Mouse (Mus musculus) midbrain, embryonic 13.5 days (tissue): ENCODE measurements around the gene Stab1. TPM values are rescaled to one million over a fixed set of nuclear protein-coding genes. Genes with fewer than 3 reads are reported as not detected.
A peak's percentile ranks its signal among the peaks of the same experiment; 100 is the strongest.

Experiments used
- ATAC-seq: fragments of 200-750 bp; cut with Nextera tagmentation; 2 replicates; pipeline ENCODE4 v1.8.0; 2017; ENCODE audit warnings: mild to moderate bottlenecking, moderate TSS enrichment, moderate library complexity
- H3K27ac ChIP-seq: fragments of 300-500 bp; sonication (generic); 2 replicates; pipeline ENCODE4 v1.5.1; 2015; ENCODE audit warnings: inconsistent platforms, mild to moderate bottlenecking, moderate library complexity
- H3K27me3 ChIP-seq: fragments of 300-500 bp; sonication (generic); 2 replicates; pipeline ENCODE4 v1.6.1; 2015; ENCODE audit warnings: mild to moderate bottlenecking, inconsistent platforms
- H3K36me3 ChIP-seq: fragments of 300-500 bp; sonication (generic); 2 replicates; pipeline ENCODE4 v1.6.1; 2015; ENCODE audit warnings: mild to moderate bottlenecking, inconsistent platforms
- H3K4me1 ChIP-seq: fragments of 300-500 bp; sonication (generic); replicated peaks from 2 replicates; pipeline ENCODE4 v1.6.1; 2015; ENCODE audit warnings: inconsistent platforms
- H3K4me2 ChIP-seq: fragments of 300-500 bp; sonication (generic); replicated peaks from 2 replicates; pipeline ENCODE4 v1.6.1; 2015; ENCODE audit warnings: moderate library complexity, mild to moderate bottlenecking, inconsistent platforms
- H3K4me3 ChIP-seq: fragments of 300-500 bp; sonication (generic); replicated peaks from 2 replicates; pipeline ENCODE4 v1.5.1; 2015; ENCODE audit warnings: mild to moderate bottlenecking, inconsistent platforms
- H3K9ac ChIP-seq: fragments of 300-500 bp; sonication (generic); replicated peaks from 2 replicates; pipeline ENCODE4 v1.6.1; 2015; ENCODE audit warnings: mild to moderate bottlenecking, inconsistent platforms
- H3K9me3 ChIP-seq: fragments of 300-500 bp; sonication (generic); 2 replicates; pipeline ENCODE4 v1.6.1; 2016; ENCODE audit warnings: mild to moderate bottlenecking, inconsistent platforms
- whole genome bisulfite sequencing: fragments of 180-500 bp; shearing (Covaris S2); methylation state at CpG from one replicate; pipeline ENCODE4 v1.1.7; 2015; 5-methylcytosine and 5-hydroxymethylcytosine counted together
- polyA plus RNA-seq: library from polyadenylated mRNA; unstranded; fragments of >200 nt; fragmentation: Nextera tagmentation; extraction: Ambion mirVana; gene quantifications from 2 replicates; pipeline ENCODE4 v1.2.1, GENCODE M21; 2015

The Stab1 gene
- polyA plus RNA-seq, 1 experiment from 2014 or later: 23.2 TPM

DNA sequence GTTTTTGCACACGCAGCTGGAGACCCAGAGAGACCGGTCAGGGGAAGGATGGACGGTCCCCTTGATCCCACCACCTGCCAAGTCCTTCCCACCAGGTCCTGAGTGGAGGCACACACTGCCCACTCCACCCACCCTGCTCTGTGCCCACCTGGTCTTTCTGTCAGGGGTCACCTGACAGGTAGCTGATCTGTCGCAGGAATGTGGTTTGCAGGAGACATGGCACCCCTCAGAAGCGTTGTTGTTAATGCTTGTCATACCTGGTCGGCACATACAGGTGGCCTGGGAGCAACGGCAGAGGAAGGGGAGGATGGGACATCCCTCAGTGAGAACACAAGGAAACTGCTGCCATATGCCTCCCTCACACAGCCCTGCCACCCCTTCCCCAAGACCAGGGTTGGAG lies 7.2 kb downstream of the Stab1 start:
- H3K9me3 ChIP-seq: no peaks in the 10 kb centered on the region
- no peak overlapping the region for H3K4me2 ChIP-seq
- 93% methylated on average over 7 of the region's 7 CpGs for WGBS

DNA sequence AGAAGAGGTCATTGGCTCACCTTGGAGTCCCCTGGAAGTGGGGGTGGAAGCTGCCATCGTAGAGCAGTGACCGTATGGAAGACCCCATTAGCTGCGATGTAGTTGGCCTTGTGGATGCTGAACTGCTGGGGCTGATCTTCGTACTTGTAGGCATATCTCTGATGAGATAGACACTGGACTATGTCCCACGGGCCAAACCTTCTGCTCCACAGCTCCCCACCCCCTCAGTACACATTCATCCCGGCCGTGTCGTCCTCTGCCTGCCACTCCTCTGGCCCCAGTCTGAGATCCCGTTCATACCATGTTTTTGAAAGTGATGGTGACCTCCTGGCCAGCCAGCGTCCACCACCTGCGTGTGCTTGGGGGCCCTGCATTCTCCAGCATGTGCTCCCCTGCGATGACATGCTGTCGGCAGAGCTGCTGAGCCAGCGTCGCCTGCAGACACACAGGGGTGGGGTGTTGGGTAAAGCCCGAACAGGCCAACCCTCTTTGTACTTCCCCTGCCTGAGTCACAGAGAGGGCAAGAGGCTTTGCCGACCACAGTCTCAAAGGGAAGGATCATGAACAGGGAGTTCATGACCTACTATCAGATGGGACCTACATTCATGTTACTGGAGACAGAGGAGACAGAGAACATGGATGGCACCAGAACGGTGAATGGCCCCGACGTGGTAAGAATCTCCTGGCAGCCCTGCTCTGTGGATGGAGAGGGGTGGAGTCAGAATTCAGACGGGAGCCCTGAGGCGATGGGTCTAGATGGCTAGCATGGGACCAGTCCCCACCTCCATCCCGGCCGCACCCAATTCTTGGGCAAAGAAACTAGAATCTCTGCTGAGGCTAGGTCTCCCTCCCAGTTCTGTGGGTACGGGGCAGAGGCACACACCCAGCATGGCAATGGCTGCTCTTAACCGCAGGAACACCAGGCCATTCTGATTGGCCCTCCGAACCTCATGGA lies 8.0 kb downstream of the Stab1 start:
- H3K4me2 ChIP-seq: no peak overlapping the region
- no peaks in the 10 kb centered on the region for H3K9me3 ChIP-seq
- 0 out of 2 replicates have a peak, but pooled peaks cover 4% of the 10 kb centered on the region for H3K4me1 ChIP-seq
- no peak overlapping the region for H3K4me3 ChIP-seq
- H3K27me3 ChIP-seq: no peaks in the 10 kb centered on the region
- no peak for ATAC-seq
- H3K36me3 ChIP-seq: no peaks in the 10 kb centered on the region
- H3K9ac ChIP-seq: no peak overlapping the region
- H3K27ac ChIP-seq: no peak overlapping the region
- 83% methylated on average over 27 of the region's 27 CpGs for WGBS

More for the DNA sequence above, 7.2 kb downstream of the Stab1 start:
- no peak overlapping the region for H3K27ac ChIP-seq
- no peaks in the 10 kb centered on the region for H3K36me3 ChIP-seq
- H3K27me3 ChIP-seq: no peaks in the 10 kb centered on the region
- 0 out of 2 replicates have a peak, but pooled peaks cover 4% of the 10 kb centered on the region for H3K4me1 ChIP-seq
- ATAC-seq: no peak
- H3K9ac ChIP-seq: no peak overlapping the region
- no peak overlapping the region for H3K4me3 ChIP-seq

DNA sequence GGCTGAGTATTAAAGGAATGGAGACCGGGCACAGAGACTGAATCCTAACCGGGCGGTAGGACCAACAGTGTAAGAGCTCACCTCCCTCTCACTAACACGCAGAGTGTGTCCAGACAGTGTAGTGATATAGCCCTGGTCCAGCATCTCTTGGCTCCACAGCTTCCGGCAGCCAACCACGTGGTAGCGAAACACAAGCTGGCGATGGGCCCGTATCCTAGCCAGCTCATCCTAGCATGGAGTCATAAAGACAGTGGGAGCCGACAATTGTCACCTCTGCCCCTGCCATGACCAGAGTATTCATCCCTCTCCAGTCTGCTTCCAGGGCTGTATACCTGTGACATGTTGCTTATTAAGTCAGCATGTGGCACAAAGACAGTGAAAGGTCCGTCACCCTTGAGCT lies 22.7 kb downstream of the Stab1 start:
- H3K36me3 ChIP-seq: peaks cover 23% of the 10 kb centered on the region
- WGBS: 93% methylated on average over 11 of the region's 11 CpGs

DNA sequence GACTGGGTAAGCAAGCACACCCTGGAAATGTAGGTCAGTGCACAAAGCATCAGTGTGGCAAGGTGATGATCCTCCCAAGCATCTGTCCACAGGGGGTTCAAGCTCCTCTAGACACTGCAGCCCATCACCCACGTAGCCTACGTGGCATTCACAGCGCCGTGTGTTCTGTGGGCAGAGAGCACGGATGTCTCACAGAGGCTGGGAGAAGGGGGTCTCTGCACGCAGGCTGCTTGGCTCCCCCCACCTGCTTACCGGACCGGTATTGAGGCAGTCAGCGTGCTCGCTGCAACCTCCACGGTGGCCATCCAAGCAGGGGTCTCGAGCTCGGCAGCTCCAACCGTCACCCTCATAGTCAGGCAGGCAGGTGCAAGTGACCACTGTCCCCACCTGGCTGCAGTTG lies 27.4 kb downstream of the Stab1 start:
- Histone ChIP-seq H3K4me1 (no peaks in the 10 kb centered on the region), H3K9ac (no peak overlapping the region), H3K9me3 (no peaks in the 10 kb centered on the region), H3K27me3 (no peaks in the 10 kb centered on the region), H3K36me3 (peaks cover 70% of the 10 kb centered on the region), H3K4me2 (no peak overlapping the region), H3K4me3 (no peak overlapping the region), H3K27ac (no peak overlapping the region)
- ATAC-seq: no peak
- WGBS: 94% methylated on average over 14 of the region's 14 CpGs

More for the DNA sequence above, 22.7 kb downstream of the Stab1 start:
- Histone ChIP-seq H3K27ac (no peak overlapping the region), H3K4me3 (no peak overlapping the region), H3K4me1 (no peaks in the 10 kb centered on the region), H3K9me3 (no peaks in the 10 kb centered on the region), H3K4me2 (no peak overlapping the region), H3K27me3 (no peaks in the 10 kb centered on the region), H3K9ac (no peak overlapping the region)
- no peak for ATAC-seq

DNA sequence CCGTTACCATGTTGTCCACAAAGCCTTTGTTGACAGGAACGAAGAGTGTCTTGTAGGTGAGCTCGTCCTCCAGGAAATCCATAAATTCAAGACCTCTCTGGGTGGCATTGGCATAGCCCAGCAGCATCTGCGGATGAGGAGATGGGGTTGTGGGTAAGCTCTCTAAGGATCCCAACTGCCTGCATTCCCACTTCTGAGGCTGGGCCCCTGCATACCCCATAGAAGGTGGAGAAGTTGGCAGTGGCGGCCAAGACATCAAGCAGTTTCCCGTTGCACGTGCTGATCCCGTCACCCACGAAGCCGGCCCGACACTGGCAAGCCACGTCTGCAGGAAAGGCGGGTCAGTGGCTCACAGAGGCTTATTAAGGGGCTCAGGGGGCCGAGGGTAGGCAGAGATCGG lies 28.3 kb downstream of the Stab1 start:
- H3K27ac ChIP-seq: no peak overlapping the region; the same call in 1 of the 2 replicates
- 96% methylated on average over 15 of the region's 15 CpGs for WGBS
- H3K9me3 ChIP-seq: no peaks in the 10 kb centered on the region
- no peak overlapping the region for H3K9ac ChIP-seq
- no peak overlapping the region for H3K4me3 ChIP-seq
- H3K4me2 ChIP-seq: no peak overlapping the region
- H3K27me3 ChIP-seq: no peaks in the 10 kb centered on the region
- H3K36me3 ChIP-seq: peaks cover 79% of the 10 kb centered on the region
- ATAC-seq: no peak
- no peaks in the 10 kb centered on the region for H3K4me1 ChIP-seq

DNA sequence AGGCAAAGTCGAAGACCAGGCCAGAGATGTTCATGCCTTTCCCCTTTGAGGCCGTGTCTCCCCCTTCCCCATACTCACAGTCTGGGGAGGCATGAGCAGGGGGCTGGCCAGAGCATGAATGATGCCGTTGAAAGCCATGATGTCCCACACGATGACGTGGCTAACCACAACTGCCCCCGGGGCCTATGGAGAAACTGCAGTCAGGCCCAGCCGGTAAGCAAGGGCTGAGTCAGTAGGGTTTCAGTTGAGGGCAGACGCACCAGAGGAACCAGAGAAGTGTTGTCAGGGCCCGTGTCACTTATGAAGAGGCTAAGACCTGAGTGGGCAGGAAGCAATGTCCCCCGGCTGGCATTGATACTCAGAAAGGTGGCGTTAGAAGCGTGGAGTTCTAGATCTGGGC lies 28.8 kb downstream of the Stab1 start:
- peaks cover 84% of the 10 kb centered on the region for H3K36me3 ChIP-seq
- WGBS: 92% methylated on average over 12 of the region's 12 CpGs
- ATAC-seq: no peak

DNA sequence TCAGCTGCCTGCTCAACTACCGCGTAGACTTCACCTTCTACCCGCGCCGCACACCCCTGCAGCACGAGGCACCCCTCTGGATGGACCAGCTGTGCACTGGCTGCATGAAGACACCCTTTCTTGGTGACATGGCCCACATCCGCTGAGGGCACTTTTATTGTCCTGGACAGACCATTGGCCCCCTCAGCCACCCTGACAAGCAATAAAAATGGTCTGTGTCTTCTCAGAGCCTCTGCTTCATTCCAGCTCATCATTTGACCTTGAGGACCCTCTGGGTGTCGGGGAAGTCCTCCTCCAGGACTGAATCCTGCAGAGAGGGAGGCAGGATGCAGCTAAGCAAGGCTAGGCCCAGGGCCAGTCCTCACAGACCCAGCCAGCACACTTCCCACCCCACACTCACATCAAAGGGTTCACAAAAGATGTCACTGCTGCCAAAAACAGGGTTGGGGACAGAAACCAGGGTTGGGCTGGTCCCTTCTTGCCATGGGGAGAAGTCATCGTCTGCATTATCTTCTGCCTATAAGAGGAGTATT lies 29.5 kb downstream of the Stab1 start:
- no peak for ATAC-seq
- Histone ChIP-seq H3K4me2 (no peak overlapping the region), H3K27ac (no peak overlapping the region), H3K36me3 (peaks cover 89% of the 10 kb centered on the region), H3K9me3 (no peaks in the 10 kb centered on the region), H3K27me3 (no peaks in the 10 kb centered on the region), H3K4me3 (no peak overlapping the region), H3K4me1 (peaks cover 5% of the 10 kb centered on the region), H3K9ac (no peak overlapping the region)
- 95% methylated on average over 9 of the region's 9 CpGs for WGBS

More for the DNA sequence above, 28.8 kb downstream of the Stab1 start:
- H3K4me2 ChIP-seq: no peak overlapping the region
- no peak overlapping the region for H3K4me3 ChIP-seq
- no peaks in the 10 kb centered on the region for H3K9me3 ChIP-seq
- H3K27ac ChIP-seq: no peak overlapping the region
- H3K9ac ChIP-seq: no peak overlapping the region
- no peaks in the 10 kb centered on the region for H3K27me3 ChIP-seq
- no peaks in the 10 kb centered on the region for H3K4me1 ChIP-seq

DNA sequence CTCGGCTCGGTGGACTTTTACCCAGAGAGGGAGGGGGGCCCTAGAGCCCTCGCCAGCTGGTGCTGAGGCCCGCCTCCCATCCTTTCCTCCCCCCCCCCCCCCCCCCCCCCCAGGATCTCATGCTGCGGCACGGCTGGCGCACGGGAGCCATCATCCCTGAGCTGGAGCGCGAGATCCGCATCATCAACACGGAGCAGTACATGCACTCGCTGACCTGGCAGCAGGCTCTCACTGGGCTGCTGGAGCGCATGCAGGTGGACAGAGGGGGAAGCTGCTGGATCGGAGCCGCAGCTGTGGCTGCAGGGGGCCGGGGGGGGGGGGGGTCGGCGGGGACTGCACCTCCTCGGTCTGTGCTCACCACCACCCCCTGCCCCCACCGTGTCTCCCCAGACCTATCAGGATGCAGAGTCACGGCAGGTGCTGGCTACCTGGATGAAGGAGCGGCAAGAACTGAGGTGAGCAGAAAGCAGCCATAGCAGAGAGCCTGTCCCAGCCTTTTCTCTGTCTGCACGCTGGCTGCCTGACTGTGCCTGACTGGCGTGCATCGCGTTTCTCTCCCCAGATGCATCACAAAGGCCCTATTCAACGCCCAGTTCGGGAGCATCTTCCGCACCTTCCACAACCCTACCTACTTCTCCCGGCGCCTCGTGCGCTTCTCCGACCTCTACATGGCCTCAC lies 30.1 kb downstream of the Stab1 start:
- H3K9ac ChIP-seq: no peak overlapping the region
- ATAC-seq: 0 out of 2 replicates have a peak, but pooled peaks have one; percentile 3
- H3K27ac ChIP-seq: no peak overlapping the region
- H3K4me2 ChIP-seq: no peak overlapping the region
- H3K27me3 ChIP-seq: no peaks in the 10 kb centered on the region
- H3K9me3 ChIP-seq: no peaks in the 10 kb centered on the region
- 84% methylated on average over 23 of the region's 35 CpGs for WGBS
- no peak overlapping the region for H3K4me3 ChIP-seq
- peaks cover 89% of the 10 kb centered on the region for H3K36me3 ChIP-seq
- peaks cover 11% of the 10 kb centered on the region for H3K4me1 ChIP-seq

DNA sequence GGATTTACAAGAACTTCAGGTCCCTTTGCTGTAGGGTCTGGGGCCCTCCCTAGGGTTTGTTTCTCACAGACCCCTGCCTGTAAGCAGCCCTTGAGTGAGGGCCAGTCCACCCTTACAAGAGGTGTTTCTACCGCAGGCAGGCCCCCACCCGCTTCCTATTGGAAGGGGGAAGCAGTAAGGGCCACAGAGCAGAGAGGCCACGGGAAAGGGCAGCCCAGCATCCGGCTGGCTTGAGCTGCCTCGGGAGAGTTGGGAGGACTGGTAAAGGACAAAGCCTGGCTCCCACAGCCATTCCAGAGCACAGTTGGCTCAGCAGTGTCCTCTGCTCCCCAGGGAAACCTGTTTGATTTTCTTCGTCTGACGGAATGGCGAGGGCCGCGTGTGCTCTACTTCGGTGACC lies 30.6 kb downstream of the Stab1 start:
- Histone ChIP-seq H3K4me2 (no peak overlapping the region), H3K9me3 (no peaks in the 10 kb centered on the region), H3K27ac (no peak overlapping the region), H3K36me3 (peaks cover 87% of the 10 kb centered on the region), H3K4me3 (no peak overlapping the region), H3K27me3 (no peaks in the 10 kb centered on the region), H3K4me1 (peaks cover 17% of the 10 kb centered on the region), H3K9ac (no peak overlapping the region)
- no peak for ATAC-seq
- WGBS: 77% methylated on average over 11 of the region's 11 CpGs

DNA sequence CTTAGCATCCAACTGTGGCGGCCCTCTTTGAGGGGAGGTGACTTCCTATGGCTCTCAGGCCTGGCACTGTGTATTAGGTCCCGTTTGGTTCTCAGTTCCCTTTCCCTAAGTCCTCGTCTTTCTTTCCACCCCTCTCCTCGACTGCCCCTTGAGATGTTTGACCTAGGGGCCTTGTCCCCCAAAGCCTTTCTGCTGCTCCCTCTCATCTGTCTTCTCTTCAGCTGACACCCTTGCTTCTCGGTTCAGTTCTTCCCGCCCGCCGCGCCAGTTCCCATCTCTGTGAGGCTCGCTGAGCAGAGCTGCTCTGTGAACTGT lies 31.2 kb downstream of the Stab1 start:
- H3K27me3 ChIP-seq: no peaks in the 10 kb centered on the region
- 87% methylated on average over 10 of the region's 10 CpGs for WGBS
- no peak overlapping the region for H3K27ac ChIP-seq
- H3K36me3 ChIP-seq: peaks cover 81% of the 10 kb centered on the region
- no peak overlapping the region for H3K4me2 ChIP-seq
- no peak for ATAC-seq
- no peak overlapping the region for H3K4me3 ChIP-seq
- H3K9ac ChIP-seq: no peak overlapping the region
- no peaks in the 10 kb centered on the region for H3K9me3 ChIP-seq
- peaks cover 23% of the 10 kb centered on the region for H3K4me1 ChIP-seq

DNA sequence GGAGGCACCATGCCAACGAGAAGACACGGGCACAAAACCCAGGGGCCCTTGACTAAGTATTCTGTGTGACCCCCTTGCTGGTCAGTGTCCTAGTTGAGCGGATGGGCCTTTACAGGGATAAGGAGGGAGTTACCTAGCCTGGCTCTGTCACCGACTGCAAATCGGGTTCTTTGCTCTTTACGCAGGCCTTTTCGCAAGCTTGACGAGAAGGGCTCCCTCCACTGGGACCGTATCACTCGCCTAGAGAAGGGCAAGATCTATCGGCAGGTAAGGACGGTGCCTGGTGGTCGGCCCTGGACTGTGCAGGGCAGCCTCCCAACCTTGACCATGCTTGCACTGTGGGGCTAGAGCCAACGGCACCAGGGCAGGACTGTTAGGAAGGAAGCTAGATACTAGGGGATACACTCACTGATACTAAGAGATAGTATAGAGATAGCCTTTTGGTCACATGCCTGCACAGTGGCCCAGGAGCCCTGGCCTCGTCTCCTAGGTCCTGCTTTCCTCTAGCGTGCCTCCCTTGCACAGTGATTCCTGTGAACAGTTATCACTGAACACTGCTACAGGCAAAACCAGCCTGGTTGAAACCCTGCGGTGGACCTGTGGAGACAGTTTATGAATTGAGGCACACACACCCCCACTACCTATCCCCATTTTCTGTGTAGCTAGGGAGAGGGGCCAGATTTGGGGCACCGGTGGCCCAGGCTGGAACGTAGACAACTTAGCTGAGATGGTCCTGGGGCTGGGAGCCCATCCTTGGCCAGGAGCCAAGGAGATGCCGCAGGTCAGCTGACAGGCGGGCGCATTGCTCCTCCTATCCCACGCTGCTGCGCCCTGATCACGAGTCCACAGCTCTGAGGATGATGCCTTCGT lies 31.8 kb downstream of the Stab1 start:
- no peak for ATAC-seq
- Histone ChIP-seq H3K36me3 (peaks cover 76% of the 10 kb centered on the region), H3K9ac (no peak overlapping the region), H3K27me3 (no peaks in the 10 kb centered on the region), H3K4me1 (peaks cover 29% of the 10 kb centered on the region), H3K9me3 (no peaks in the 10 kb centered on the region), H3K4me3 (no peak overlapping the region), H3K4me2 (no peak overlapping the region), H3K27ac (no peak overlapping the region)
- 93% methylated on average over 26 of the region's 26 CpGs for WGBS
